Mouse (Mus musculus) liver, embryonic 14 days (tissue): ENCODE results near the gene Pde3b. TPM values are rescaled to one million over a fixed set of nuclear protein-coding genes. Genes with fewer than 3 reads are reported as not detected.

Experiments used
- polyA plus RNA-seq: library from polyadenylated mRNA; depleted of rRNA; stranded (reverse); fragments of >200 nt; gene quantifications from 2 replicates; pipeline ENCODE4 v1.2.3, GENCODE M21; 2012; rRNA removed

Pde3b gene
- polyA plus RNA-seq = 2.0 and 2.5 TPM in 2 replicates

GRCm38 (mm10) chr7:114414421-114415335 lies at the start of gene Pde3b:
TSS of gene Pde3b (plus strand) at chr7:114415281.

GRCm38 (mm10) chr7:114562531-114563241 lies 147.6 kb downstream of the Pde3b start, which contains the start of gene Cyp2r1:
TSS of gene Cyp2r1 (minus strand) at chr7:114562972.

Other genes starting within 250 kb of the Pde3b start
- 27.1 and 31.8 TPM in 2 replicates for gene Copb1, start 160.6 kb upstream of the Pde3b start, polyA plus RNA-seq
- 152 and 179 TPM in 2 replicates for gene Psma1, start 139.2 kb upstream of the Pde3b start, polyA plus RNA-seq
- 0.36 and 0.43 TPM in 2 replicates for gene Cyp2r1, start 147.7 kb downstream of the Pde3b start, polyA plus RNA-seq
- gene Calca, start 221.1 kb downstream of the Pde3b start, polyA plus RNA-seq = 0.12 TPM in 1 of 2 replicates, not detected in the other